Mouse (Mus musculus): ENCODE measurements around the gene Cabp1.

The Cabp1 gene

DNA sequence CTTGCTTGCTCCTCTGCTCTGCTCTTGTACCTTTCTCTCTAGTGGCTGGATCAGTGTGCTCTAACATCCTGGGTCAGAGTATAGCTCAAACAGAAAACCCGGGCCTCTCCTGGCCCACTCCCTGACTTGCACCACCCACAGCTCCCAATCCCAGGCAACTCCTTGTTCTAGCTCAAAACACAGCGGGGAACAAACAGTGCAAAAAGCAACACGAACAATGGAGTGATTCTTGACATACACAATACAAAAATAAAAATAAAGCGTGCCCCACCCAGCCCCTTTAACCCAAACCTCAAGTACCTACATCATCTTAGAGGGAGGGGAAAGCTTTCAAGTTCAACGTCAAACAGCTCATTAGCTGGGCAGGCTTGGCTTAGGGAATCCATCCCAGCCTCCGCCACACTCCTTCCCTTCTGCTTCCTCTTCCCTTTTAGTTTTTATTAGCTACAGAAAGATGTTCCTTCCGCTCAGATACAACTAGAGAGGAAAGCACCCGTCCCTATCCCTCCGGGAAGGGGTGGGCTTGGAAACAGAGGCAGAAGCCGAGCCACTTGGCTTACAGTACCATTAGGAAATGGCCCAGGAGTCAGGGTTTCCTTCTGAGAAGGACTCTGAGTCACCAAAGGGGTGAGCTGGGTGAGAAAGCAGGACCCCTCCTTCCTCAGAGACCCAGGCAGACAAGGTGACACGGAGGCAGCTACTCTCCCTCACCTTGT lies 48.8 kb downstream of the Cabp1 start:
- in situ Hi-C loops (cut with MboI; ENCODE audit: low pct_unique_long_range_greater_than_20kb in 1 of 2, low sequenced_read_pairs in 2 of 2, unreplicated experiment in 1 of 2): no loop called here

DNA sequence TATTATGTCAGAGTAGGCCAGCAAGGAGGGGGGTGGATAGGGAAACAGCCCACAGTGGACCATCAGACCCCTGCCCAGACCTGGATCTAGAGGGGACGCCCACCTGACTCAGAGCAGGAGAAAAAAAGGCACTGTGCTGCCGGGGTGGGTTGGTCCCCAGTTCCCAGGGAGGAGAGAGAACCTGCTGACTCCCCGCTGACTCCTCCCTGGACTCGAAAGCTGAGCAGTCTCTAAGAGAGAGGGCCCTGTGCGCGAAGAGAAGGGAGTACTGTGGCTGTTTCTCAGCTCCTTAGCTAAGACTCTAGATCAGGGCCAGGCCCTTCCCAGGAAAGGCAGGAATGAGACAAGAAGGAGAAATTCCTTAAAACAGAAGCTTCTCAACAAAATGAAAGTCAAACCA lies 49.7 kb downstream of the Cabp1 start:
- in situ Hi-C loops (cut with MboI; ENCODE audit: low pct_unique_long_range_greater_than_20kb in 1 of 2, low sequenced_read_pairs in 2 of 2, unreplicated experiment in 1 of 2): no loop called here

DNA sequence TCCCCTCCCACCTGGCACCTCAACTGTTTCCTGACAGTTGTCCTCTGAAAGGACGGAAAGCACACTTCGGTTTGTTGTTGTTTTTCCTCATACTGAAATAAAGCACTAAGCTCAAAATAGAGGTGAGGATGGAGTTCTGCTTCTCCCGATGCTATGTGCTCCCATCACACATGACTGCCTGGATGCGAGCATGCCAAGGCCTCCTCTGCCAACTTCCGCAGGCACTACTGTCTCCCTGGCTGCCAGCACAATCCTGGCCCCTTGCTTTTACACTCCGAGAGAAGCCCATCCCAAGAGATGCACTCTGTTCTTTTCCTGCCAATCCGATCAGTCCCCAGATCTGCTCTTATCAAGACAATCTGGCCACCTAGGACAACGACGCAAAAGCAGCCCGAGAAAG lies 50.6 kb downstream of the Cabp1 start:
- in situ Hi-C loops (cut with MboI; ENCODE audit: low pct_unique_long_range_greater_than_20kb in 1 of 2, low sequenced_read_pairs in 2 of 2, unreplicated experiment in 1 of 2): no loop called here

DNA sequence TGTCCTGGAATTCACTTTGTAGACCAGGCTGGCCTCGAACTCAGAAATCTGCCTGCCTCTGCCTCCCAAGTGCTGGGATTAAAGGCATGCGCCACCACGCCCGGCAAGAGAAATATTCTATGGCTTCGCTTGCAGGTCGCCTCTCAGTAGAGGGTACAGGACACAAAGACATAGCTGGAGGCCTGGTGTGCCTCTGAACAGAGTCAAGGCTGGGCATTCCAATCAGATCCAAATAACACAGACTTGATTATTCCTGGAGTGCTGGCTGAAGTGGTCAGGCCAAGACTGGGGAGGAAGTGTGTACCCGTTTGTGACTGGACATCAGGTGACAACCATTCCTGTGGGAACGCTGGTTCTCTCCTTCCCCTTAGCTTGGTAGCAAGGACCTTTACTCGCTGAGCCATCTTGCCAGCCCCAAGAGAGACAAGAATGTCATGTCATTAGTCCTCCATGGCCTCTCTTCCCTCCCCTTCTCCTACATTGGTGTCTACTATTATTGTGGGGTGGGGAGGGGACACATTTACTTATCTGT lies 51.9 kb downstream of the Cabp1 start:
- in situ Hi-C loops (cut with MboI; ENCODE audit: low pct_unique_long_range_greater_than_20kb in 1 of 2, low sequenced_read_pairs in 2 of 2, unreplicated experiment in 1 of 2): no loop called here

- in situ Hi-C loops (cut with MboI; ENCODE audit: low pct_unique_long_range_greater_than_20kb in 1 of 2, low sequenced_read_pairs in 2 of 2, unreplicated experiment in 1 of 2): no loop called here
These were observed 53.5 kb downstream of the Cabp1 start for GRCm38 (mm10) chr5:115140726-115141125.

- in situ Hi-C loops (cut with MboI; ENCODE audit: low pct_unique_long_range_greater_than_20kb in 1 of 2, low sequenced_read_pairs in 2 of 2, unreplicated experiment in 1 of 2): no loop called here
These were observed 55.1 kb downstream of the Cabp1 start for GRCm38 (mm10) chr5:115139124-115139523.

DNA sequence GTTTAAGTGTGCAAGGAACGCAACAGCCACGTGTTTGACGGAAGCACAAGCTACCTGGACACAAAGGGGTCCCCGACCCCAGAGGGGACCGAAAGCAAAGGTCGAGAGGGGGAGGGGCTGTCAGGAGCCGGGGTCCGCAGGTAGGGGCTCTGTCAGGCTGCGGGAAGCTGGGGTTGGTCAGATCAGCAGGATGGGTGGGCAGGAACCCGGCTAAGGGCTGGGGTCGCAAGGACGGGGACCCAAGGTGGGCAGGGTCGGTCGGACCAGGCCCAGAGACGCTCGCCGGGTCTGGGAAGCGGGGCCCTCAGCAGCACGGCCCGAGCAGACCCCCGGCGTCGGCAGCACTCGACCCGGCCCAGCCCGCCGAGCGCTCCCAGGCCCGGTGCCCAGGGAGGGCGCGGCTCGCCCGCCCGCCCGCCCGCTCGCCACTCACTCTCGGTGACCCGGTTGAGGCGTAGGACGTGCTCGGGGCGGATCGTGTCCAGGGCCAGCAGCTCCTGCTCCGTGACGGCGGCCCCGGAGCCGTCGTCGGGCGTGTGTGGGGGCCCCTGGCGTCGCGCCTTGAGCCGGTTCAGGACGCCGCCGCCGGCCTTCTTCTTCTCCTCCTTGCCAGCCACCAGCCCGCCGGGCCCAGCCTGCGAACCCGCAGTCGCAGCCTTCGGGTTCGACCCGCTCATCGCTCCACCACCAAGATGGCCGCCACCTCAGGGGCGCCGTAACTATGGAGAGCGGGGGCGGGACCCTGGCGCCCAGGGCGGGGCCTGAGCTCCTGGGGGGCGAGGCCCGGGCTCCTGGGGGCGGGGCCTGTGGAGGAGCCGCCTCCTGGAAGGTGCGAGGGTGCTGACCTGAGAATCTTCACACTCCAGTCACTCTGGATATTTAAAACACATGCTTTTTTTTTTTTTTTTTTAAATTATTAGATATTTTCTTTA lies 59.7 kb downstream of the Cabp1 start, which contains the start of gene Unc119b:
TSS of gene Unc119b (minus strand) at position 742 of the 932 bp plus-strand sequence.
- in situ Hi-C loops (cut with MboI; ENCODE audit: low pct_unique_long_range_greater_than_20kb in 1 of 2, low sequenced_read_pairs in 2 of 2, unreplicated experiment in 1 of 2): no loop called here

DNA sequence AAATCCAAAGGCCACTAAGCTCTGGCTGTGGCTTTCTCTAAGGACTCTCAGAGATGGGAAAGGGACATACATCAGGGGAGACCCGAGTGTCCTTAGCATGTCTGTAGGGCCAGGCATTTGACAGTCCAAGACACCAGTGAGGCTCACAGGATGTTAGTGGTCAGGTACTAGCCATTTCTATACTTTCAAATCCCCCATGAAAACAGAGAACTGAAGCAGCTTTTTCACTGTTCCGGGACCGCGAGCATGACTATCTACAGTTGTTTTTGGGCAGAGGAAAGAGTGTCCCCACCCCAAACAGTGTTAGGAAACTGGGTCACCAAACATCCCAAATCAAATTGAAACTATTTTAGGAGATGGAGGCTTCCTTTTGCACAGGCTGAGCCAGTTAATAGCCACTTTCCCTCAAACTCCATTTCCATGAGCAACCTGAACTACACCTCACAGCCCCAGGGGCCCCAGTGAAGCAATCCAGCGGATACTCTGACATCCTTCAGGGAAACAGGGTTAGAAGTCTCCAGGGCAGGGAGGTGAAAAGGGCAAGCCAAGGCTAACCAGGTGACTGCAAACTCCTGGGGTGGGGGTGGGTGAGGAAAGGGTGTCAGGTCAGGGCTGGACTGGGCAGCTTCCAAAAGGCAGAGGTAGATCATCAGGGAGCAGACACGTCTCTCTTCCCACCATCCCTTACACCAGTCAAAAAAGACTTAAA lies 60.7 kb downstream of the Cabp1 start:
- in situ Hi-C loops (cut with MboI; ENCODE audit: low pct_unique_long_range_greater_than_20kb in 1 of 2, low sequenced_read_pairs in 2 of 2, unreplicated experiment in 1 of 2): no loop called here

- in situ Hi-C loops (cut with MboI; ENCODE audit: low pct_unique_long_range_greater_than_20kb in 1 of 2, low sequenced_read_pairs in 2 of 2, unreplicated experiment in 1 of 2): no loop called here
These were observed 61.7 kb downstream of the Cabp1 start for GRCm38 (mm10) chr5:115132465-115132864.

GRCm38 (mm10) chr5:115129328-115129727 lies 64.9 kb downstream of the Cabp1 start:
- in situ Hi-C loops (cut with MboI; ENCODE audit: low pct_unique_long_range_greater_than_20kb in 1 of 2, low sequenced_read_pairs in 2 of 2, unreplicated experiment in 1 of 2): no loop called here

DNA sequence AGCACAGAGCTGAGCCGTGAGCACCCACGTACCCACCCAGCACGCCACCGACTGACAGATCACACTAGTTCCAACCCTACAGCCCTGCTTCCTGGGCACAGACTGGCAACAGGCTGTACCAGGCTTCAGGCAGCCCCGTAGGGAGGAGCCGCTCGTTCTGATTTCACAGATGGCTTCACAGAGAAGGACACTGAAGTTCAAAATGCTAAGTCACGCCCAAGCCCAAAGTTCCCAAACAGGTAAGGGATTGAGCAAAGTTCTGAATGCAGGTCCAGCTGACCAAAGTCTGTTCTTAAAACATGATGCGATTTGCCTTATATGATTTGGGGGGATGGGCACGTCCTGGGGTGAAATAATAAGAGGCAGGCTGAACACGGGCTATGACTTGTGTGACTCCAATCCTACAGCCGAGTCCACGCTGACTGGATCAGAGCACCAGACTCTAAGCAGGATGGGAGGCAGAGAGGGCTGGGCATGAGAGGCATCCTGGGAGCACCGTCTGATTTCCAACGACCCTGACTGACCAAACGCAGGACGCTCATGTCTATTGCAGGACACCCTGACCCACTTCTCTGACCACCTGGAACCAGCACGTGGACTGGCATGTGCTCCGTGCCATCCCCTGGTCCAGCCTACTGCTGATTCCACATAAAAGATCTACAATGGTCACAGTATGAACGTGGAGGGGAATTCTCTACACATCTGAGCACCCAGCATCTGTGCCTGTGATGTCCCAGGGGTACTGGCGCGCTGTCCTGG lies 66.6 kb downstream of the Cabp1 start:
- in situ Hi-C loops (cut with MboI; ENCODE audit: low pct_unique_long_range_greater_than_20kb in 1 of 2, low sequenced_read_pairs in 2 of 2, unreplicated experiment in 1 of 2): no loop called here

DNA sequence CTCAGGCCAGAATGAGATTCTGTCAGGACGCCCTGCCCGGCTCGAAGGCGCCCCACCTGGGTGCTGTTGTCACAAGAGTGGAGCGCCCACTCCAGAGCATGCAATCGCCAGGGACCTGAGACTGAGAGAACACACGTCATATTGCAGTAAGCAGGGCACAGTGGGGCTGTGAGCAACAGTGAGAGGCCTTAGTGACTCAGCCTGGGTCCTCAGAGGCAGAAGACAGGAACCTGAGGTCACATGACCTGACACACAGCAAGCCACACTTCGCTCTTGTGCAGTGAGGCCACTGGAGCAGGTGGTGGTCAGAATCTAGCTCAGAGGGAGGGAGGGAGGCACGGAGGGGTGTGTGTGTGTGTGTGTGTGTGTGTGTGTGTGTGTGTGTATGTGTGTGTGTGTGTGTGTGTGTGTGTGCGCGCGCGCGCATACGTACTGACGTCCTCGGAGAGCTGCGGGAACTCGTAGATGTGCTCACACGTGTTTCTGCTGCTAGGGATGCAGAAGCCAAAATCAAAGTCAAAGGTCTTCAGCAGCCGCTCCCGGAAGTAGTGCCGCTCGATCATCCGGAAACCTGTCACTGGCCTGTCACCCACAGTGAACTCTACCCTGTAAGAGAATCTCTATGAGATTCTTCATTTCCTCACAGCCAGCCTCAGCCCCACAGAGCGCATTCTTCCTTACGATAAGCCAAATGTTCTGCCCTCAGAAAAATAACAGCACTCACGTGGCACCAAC lies 67.4 kb downstream of the Cabp1 start:
- in situ Hi-C loops (cut with MboI; ENCODE audit: low pct_unique_long_range_greater_than_20kb in 1 of 2, low sequenced_read_pairs in 2 of 2, unreplicated experiment in 1 of 2): no loop called here

- in situ Hi-C loops (cut with MboI; ENCODE audit: low pct_unique_long_range_greater_than_20kb in 1 of 2, low sequenced_read_pairs in 2 of 2, unreplicated experiment in 1 of 2): no loop called here
These were observed 68.8 kb downstream of the Cabp1 start for GRCm38 (mm10) chr5:115125211-115125871.

- in situ Hi-C loops (cut with MboI; ENCODE audit: low pct_unique_long_range_greater_than_20kb in 1 of 2, low sequenced_read_pairs in 2 of 2, unreplicated experiment in 1 of 2): no loop called here
These were observed 69.5 kb downstream of the Cabp1 start for GRCm38 (mm10) chr5:115124690-115125089.

GRCm38 (mm10) chr5:115120978-115121377 lies 73.2 kb downstream of the Cabp1 start:
- in situ Hi-C loops (cut with MboI; ENCODE audit: low pct_unique_long_range_greater_than_20kb in 1 of 2, low sequenced_read_pairs in 2 of 2, unreplicated experiment in 1 of 2): no loop called here

DNA sequence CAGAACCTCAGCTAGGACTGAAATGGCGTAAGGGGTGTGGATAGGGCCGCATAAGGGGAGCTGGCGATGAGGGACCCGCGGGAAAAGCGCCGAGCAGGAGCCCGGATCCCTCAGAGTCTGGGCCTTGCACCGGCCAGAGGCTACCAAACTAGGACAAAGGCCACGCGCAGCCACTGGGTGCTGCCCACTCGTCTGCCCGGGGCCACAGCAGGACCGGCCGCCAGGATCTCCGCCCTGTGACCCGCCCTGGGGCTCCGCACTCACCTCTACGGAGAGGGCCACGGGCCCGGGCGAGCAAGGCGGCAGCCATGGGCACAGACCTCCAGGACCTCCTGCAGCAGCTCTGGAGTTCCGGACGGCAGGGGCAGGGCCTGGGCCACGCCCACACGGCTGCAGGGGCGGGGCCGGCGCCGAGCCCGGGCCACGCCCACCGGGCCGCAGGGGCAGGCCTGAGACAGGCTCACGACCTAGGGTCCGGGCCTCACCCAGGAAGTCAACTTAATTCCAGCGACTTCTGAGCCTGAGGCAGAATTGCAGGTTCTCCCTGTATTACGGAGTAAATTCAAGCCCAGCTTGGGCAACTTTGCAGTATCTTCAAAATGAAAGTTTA lies 75.1 kb downstream of the Cabp1 start, which contains the start of gene Acads:
TSS of gene Acads (minus strand) at position 386 of the 610 bp plus-strand sequence.
- in situ Hi-C loops (cut with MboI; ENCODE audit: low pct_unique_long_range_greater_than_20kb in 1 of 2, low sequenced_read_pairs in 2 of 2, unreplicated experiment in 1 of 2): loop anchor here in 1 of 2 experiments (5.0 kb wide), 1 partner anchor 108 kb away; no protein-coding TSS in a partner anchor

All from mouse embryonic stem cell (cell line).